Mouse (Mus musculus): ENCODE measurements around the gene Ear6. TPM values are rescaled to one million over a fixed set of nuclear protein-coding genes. Genes with fewer than 3 reads are reported as not detected.

Gene Ear6
- polyA plus RNA-seq, 1 experiment from 2014 or later = not detected

DNA sequence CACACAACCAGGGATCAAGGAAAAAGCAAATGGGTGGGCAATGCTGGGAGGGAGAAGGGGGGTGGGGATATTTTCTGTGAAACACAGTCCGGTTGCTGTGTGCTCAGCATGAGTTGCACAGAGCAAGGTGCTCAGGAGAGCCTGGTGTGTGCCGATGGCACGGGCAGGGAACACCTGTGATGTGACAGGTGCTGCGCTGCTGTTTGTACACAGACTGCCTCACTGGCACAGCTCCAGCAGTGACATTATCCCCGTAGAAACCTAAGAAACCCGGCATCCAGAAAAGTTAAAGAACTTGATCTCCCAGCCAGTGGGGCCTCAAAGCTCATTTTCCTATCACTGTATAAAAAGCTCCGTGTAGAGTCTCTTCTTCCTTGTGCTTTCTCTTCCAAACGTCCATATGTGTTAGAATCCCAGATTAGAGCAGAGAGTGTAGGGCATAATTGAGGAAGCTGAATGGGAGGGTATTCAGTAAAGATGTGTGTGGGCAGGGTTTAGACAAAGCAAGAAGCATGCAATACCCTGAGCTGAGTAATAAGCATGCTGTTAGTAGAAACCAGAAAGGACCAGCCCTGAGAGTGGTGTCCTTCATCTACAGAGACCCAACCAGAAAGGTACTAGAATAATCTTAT is 43.2 kb downstream of the Ear6 start:
- Histone ChIP-seq H3K9me3 (ENCODE audit: control insufficient read depth, low read length) (no peaks in the 10 kb centered on the region), H3K4me2 (ENCODE audit: low read depth, low read length, severe bottlenecking) (no peak overlapping the region), H3K27ac (ENCODE audit: low read depth, low read length) (no peak overlapping the region), H3K9ac (ENCODE audit: low read length) (no peak overlapping the region), H3K4me3 (ENCODE audit: low read depth, low read length) (no peak overlapping the region), H3K4me1 (replicated peaks; ENCODE audit: control insufficient read depth, insufficient read depth, low read length) (no peaks in the 10 kb centered on the region), H3K36me3 (ENCODE audit: control insufficient read depth, insufficient read depth, low read length) (peaks cover 1% of the 10 kb centered on the region), H3K27me3 (ENCODE audit: control insufficient read depth, insufficient read depth, low read length) (no peaks in the 10 kb centered on the region)
- WGBS = 82% methylated on average over 8 of the region's 8 CpGs
- DNase-seq (ENCODE audit: low spot score) (no peak), ATAC-seq (replicated peaks; ENCODE audit: low FRiP score) (no peak)

DNA sequence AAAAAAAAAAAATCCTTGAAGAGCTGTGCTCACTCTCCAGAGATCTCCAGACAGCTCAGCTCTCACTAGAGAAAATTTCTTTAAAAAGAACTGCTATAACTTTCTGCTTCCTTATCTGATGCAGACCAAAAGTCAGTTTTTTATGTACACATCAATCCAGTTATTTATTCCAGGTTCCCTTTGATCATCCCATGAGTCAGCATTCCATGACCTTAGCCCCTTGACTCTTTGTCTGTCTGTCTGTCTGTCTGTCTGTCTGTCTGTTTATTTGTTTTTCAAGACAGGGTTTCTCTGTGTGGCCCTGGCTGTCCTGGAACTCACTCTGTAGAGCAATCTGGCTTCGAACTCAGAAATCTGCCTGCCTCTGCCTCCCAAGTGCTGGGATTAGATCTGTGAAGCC is 45.9 kb downstream of the Ear6 start:
- Histone ChIP-seq H3K4me2 (ENCODE audit: low read depth, low read length, severe bottlenecking) (no peak overlapping the region), H3K36me3 (ENCODE audit: control insufficient read depth, insufficient read depth, low read length) (no peaks in the 10 kb centered on the region), H3K27ac (ENCODE audit: low read depth, low read length) (no peak overlapping the region), H3K4me3 (ENCODE audit: low read depth, low read length) (no peak overlapping the region), H3K9me3 (ENCODE audit: control insufficient read depth, low read length) (no peaks in the 10 kb centered on the region), H3K4me1 (replicated peaks; ENCODE audit: control insufficient read depth, insufficient read depth, low read length) (no peaks in the 10 kb centered on the region), H3K9ac (ENCODE audit: low read length) (no peak overlapping the region), H3K27me3 (ENCODE audit: control insufficient read depth, insufficient read depth, low read length) (no peaks in the 10 kb centered on the region)
- no peak for DNase-seq (ENCODE audit: low spot score)
- WGBS = 82% methylated on average over 1 of the region's 1 CpGs
- no peak for ATAC-seq (replicated peaks; ENCODE audit: low FRiP score)

DNA sequence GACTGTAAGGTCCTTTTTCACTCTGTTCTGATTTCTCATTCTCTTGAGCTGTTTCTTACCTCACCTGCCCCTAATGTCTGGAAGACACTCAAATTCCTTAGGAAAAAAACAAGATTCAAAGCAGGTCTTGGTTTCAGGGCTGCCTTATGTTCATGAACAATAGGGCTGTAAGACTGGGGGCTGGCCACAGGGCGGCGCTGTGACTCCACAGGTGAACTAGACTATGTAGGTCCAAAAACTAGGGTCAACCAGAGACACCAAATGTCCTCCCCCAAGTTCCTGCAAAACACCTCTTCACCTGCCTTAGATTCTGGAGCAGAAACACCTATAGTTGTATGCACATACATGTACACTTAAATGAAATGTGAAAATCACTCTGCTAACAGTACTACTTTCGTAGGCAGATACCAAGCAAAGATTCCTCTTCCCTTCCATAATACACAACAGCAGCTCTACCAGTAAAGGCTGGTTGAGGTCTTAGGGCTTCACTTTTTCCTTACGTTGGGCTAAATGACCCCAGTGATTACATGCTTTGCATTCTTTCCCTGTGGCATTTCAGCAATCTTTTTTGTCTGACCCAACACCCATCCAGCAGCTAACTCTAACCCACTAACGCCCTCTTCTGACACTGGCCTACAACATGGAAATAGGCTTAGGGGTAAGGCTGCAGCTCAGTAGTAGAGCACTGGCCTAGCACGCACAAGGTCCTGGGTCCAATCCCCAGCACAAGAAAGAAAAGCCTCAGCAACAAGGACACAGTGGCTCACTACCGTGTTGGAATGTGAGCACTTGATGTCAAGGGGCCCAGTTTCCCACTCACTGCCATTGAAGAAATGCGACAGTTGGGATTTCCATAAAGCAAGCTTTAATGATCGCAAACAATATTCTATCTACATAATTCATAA is 49.6 kb downstream of the Ear6 start:
- DNase-seq (ENCODE audit: low spot score) (peak; percentile 90), ATAC-seq (replicated peaks; ENCODE audit: low FRiP score) (peak; percentile 56; the same call in 1 of the 2 replicates)
- H3K4me1 ChIP-seq (replicated peaks; ENCODE audit: control insufficient read depth, insufficient read depth, low read length) = no peaks in the 10 kb centered on the region
- no peak overlapping the region for H3K4me3 ChIP-seq (ENCODE audit: low read depth, low read length)
- no peaks in the 10 kb centered on the region for H3K27me3 ChIP-seq (ENCODE audit: control insufficient read depth, insufficient read depth, low read length)
- no peak overlapping the region for H3K27ac ChIP-seq (ENCODE audit: low read depth, low read length)
- H3K4me2 ChIP-seq (ENCODE audit: low read depth, low read length, severe bottlenecking) = no peak overlapping the region
- 61% methylated on average over 9 of the region's 9 CpGs for WGBS
- H3K36me3 ChIP-seq (ENCODE audit: control insufficient read depth, insufficient read depth, low read length) = no peaks in the 10 kb centered on the region
- H3K9me3 ChIP-seq (ENCODE audit: control insufficient read depth, low read length) = no peaks in the 10 kb centered on the region
- no peak overlapping the region for H3K9ac ChIP-seq (ENCODE audit: low read length)

DNA sequence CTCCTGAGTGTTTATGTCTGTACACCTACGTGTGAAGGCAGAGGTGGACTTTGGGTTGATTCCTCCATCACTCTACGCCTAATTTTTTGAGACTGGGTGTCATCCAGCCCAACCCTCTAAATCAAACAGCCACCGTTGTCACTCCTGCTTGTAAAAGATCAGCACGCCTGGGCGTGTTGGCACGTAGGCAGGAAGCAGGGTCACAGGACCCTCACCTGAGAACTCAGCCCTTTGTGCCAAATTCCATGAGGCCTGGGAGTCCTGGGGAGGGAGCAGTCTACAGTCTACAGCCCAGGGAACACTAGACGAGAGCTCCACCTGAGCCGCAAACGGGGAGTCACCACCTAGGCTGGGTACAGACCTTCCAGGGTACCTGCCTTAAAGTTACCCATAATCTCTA is 50.3 kb downstream of the Ear6 start:
- Histone ChIP-seq H3K4me3 (ENCODE audit: low read depth, low read length) (no peak overlapping the region), H3K27me3 (ENCODE audit: control insufficient read depth, insufficient read depth, low read length) (no peaks in the 10 kb centered on the region), H3K27ac (ENCODE audit: low read depth, low read length) (no peak overlapping the region), H3K36me3 (ENCODE audit: control insufficient read depth, insufficient read depth, low read length) (no peaks in the 10 kb centered on the region), H3K9me3 (ENCODE audit: control insufficient read depth, low read length) (no peaks in the 10 kb centered on the region), H3K4me1 (replicated peaks; ENCODE audit: control insufficient read depth, insufficient read depth, low read length) (no peaks in the 10 kb centered on the region), H3K4me2 (ENCODE audit: low read depth, low read length, severe bottlenecking) (no peak overlapping the region), H3K9ac (ENCODE audit: low read length) (no peak overlapping the region)
- DNase-seq (ENCODE audit: low spot score) (no peak), ATAC-seq (replicated peaks; ENCODE audit: low FRiP score) (0 out of 2 replicates have a peak, but pooled peaks have one; percentile 21)
- WGBS = 91% methylated on average over 9 of the region's 9 CpGs

Small RNA genes within 50 kb of the gene (microRNA-seq; reads per million reads assigned to microRNA genes)
- gene Gm27375 (ENCODE audit: insufficient number of aligned reads) = not detected

Other genes starting within 250 kb of the Ear6 start
- not detected in 2 replicates for gene Gm17078, start 242.4 kb upstream of the Ear6 start, polyA plus RNA-seq (2014; fragmentation: Nextera tagmentation; extraction: Ambion mirVana)
- not detected in 2 replicates for gene Gm4181, start 218.0 kb upstream of the Ear6 start, polyA plus RNA-seq (2014; fragmentation: Nextera tagmentation; extraction: Ambion mirVana)
- gene Gm17079, start 158.2 kb upstream of the Ear6 start, polyA plus RNA-seq (2014; fragmentation: Nextera tagmentation; extraction: Ambion mirVana) = not detected in 2 replicates
- not detected in 2 replicates for gene Gm5800, start 136.5 kb upstream of the Ear6 start, polyA plus RNA-seq (2014; fragmentation: Nextera tagmentation; extraction: Ambion mirVana)
- gene Ang4, start 80.1 kb upstream of the Ear6 start, polyA plus RNA-seq (2014; fragmentation: Nextera tagmentation; extraction: Ambion mirVana) = not detected in 2 replicates
- gene AY358078, start 53.7 kb upstream of the Ear6 start, polyA plus RNA-seq (2014; fragmentation: Nextera tagmentation; extraction: Ambion mirVana) = not detected in 2 replicates
- gene Mettl17, start 31.1 kb downstream of the Ear6 start, polyA plus RNA-seq (2014; fragmentation: Nextera tagmentation; extraction: Ambion mirVana) = 48.1 and 60.0 TPM in 2 replicates
- 0.45 and 0.89 TPM in 2 replicates for gene Slc39a2, start 39.2 kb downstream of the Ear6 start, polyA plus RNA-seq (2014; fragmentation: Nextera tagmentation; extraction: Ambion mirVana)
- gene Ndrg2, start 60.5 kb downstream of the Ear6 start, polyA plus RNA-seq (2014; fragmentation: Nextera tagmentation; extraction: Ambion mirVana) = 8.9 and 11.2 TPM in 2 replicates
- gene Tppp2, start 64.7 kb downstream of the Ear6 start, polyA plus RNA-seq (2014; fragmentation: Nextera tagmentation; extraction: Ambion mirVana) = not detected in 2 replicates
- gene Rnase13, start 69.1 kb downstream of the Ear6 start, polyA plus RNA-seq (2014; fragmentation: Nextera tagmentation; extraction: Ambion mirVana) = not detected in 2 replicates
- gene Arhgef40, start 131.0 kb downstream of the Ear6 start, polyA plus RNA-seq (2014; fragmentation: Nextera tagmentation; extraction: Ambion mirVana) = 93.3 and 99.7 TPM in 2 replicates
- gene Tmem253, start 162.0 kb downstream of the Ear6 start, polyA plus RNA-seq (2014; fragmentation: Nextera tagmentation; extraction: Ambion mirVana) = 0.92 and 0.95 TPM in 2 replicates
- gene Zfp219, start 167.0 kb downstream of the Ear6 start, polyA plus RNA-seq (2014; fragmentation: Nextera tagmentation; extraction: Ambion mirVana) = 105 and 116 TPM in 2 replicates
- not detected in 2 replicates for gene Olfr221, start 188.8 kb downstream of the Ear6 start, polyA plus RNA-seq (2014; fragmentation: Nextera tagmentation; extraction: Ambion mirVana)